Mouse (Mus musculus) erythroblast, embryonic 14.5 days (primary cell): ENCODE measurements around the gene Zfand6. TPM values are rescaled to one million over a fixed set of nuclear protein-coding genes. Genes with fewer than 3 reads are reported as not detected.

ENCODE experiments used
- H3K27me3 ChIP-seq: 2 replicates; pipeline ENCODE4 v1.6.1; 2012; ENCODE audit warnings: inconsistent platforms; ENCODE audit not compliant: control insufficient read depth
- H3K36me3 ChIP-seq: 2 replicates; pipeline ENCODE4 v1.6.1; 2012; ENCODE audit warnings: mild to moderate bottlenecking, inconsistent platforms; ENCODE audit not compliant: control insufficient read depth
- H3K4me1 ChIP-seq: 2 replicates; pipeline ENCODE4 v1.6.1; 2012; ENCODE audit warnings: inconsistent platforms; ENCODE audit not compliant: control insufficient read depth
- H3K4me3 ChIP-seq: replicated peaks from 2 replicates; pipeline ENCODE3; 2012; ENCODE audit warnings: moderate library complexity, mild to moderate bottlenecking, inconsistent platforms
- H3K9me3 ChIP-seq: 2 replicates; pipeline ENCODE4 v1.6.1; 2012; ENCODE audit warnings: low read length, inconsistent platforms, mixed read lengths; ENCODE audit not compliant: control insufficient read depth
- GATA1 ChIP-seq: IDR thresholded peaks from 2 replicates; pipeline ENCODE4 v1.6.1; 2012; ENCODE audit warnings: low read length, inconsistent platforms, mixed read lengths
- TAL1 ChIP-seq: IDR thresholded peaks from 3 replicates; pipeline ENCODE4 v1.6.1; 2012; ENCODE audit warnings: low read length, inconsistent platforms, mixed read lengths
- polyA plus RNA-seq: library from polyadenylated mRNA; stranded (reverse); fragments of >175 nt; gene quantifications from 2 replicates; pipeline ENCODE4 v1.2.3, GENCODE M21; 2012

Gene Zfand6
- polyA plus RNA-seq, 1 experiment = 10.1 TPM

- Histone ChIP-seq H3K36me3 (peaks cover 34% of the 10 kb centered on the region), H3K27me3 (peaks cover under 1% of the 10 kb centered on the region), H3K4me3 (peak overlapping the region; percentile 66), H3K9me3 (no peaks in the 10 kb centered on the region), H3K4me1 (peaks cover 65% of the 10 kb centered on the region)
- TF ChIP-seq GATA1 (no peak), TAL1 (no peak)
Measured at GRCm38 (mm10) chr7:84687653-84688580, 1.8 kb downstream of the Zfand6 start.

GRCm38 (mm10) chr7:84686380-84686779, 3.4 kb downstream of the Zfand6 start:
- peaks cover 77% of the 10 kb centered on the region for H3K4me1 ChIP-seq
- no peaks in the 10 kb centered on the region for H3K9me3 ChIP-seq
- H3K36me3 ChIP-seq = peaks cover 39% of the 10 kb centered on the region
- H3K27me3 ChIP-seq = no peaks in the 10 kb centered on the region
- TF ChIP-seq TAL1 = no peak
- TF ChIP-seq GATA1 = no peak
- peak overlapping the region; percentile 66 for H3K4me3 ChIP-seq

- Histone ChIP-seq H3K4me1 (peaks cover 80% of the 10 kb centered on the region), H3K36me3 (peaks cover 41% of the 10 kb centered on the region), H3K9me3 (no peaks in the 10 kb centered on the region), H3K27me3 (no peaks in the 10 kb centered on the region), H3K4me3 (no peak overlapping the region)
- TF ChIP-seq GATA1 (no peak), TAL1 (no peak)
Measured at GRCm38 (mm10) chr7:84684675-84685074, 5.1 kb downstream of the Zfand6 start.

GRCm38 (mm10) chr7:84681558-84681957, 8.2 kb downstream of the Zfand6 start:
- Histone ChIP-seq H3K4me3 (no peak overlapping the region), H3K36me3 (peaks cover 32% of the 10 kb centered on the region), H3K27me3 (no peaks in the 10 kb centered on the region), H3K9me3 (no peaks in the 10 kb centered on the region), H3K4me1 (peaks cover 77% of the 10 kb centered on the region)
- TF ChIP-seq GATA1 (no peak), TAL1 (no peak)

DNA sequence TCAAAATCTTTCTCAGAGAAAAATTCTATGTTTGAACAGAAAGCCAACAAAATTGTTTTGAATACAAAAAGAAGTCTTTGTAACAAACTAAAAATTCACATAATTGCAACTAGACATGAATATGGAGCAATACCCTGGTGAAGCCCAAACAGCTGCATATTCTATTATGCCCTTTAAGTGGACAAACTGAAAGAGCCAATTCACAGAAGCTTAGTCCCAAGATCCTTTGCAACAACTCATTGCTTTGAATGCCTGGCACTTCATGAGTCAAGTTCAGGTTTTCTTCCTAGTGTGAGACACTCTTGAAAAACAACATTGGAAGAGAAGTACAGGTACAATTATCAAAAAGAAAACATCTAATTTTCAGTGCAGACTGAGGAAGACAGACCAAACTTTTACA, 8.8 kb downstream of the Zfand6 start:
- TF ChIP-seq TAL1 (no peak), GATA1 (no peak)
- peaks cover 32% of the 10 kb centered on the region for H3K36me3 ChIP-seq
- H3K4me3 ChIP-seq = no peak overlapping the region
- H3K9me3 ChIP-seq = no peaks in the 10 kb centered on the region
- peaks cover 75% of the 10 kb centered on the region for H3K4me1 ChIP-seq
- H3K27me3 ChIP-seq = no peaks in the 10 kb centered on the region

- TF ChIP-seq TAL1 = no peak
- TF ChIP-seq GATA1 = no peak
- peak overlapping the region; percentile 63 for H3K4me3 ChIP-seq
- H3K4me1 ChIP-seq = peaks cover 75% of the 10 kb centered on the region
Measured at GRCm38 (mm10) chr7:84680092-84680491, 9.7 kb downstream of the Zfand6 start.

DNA sequence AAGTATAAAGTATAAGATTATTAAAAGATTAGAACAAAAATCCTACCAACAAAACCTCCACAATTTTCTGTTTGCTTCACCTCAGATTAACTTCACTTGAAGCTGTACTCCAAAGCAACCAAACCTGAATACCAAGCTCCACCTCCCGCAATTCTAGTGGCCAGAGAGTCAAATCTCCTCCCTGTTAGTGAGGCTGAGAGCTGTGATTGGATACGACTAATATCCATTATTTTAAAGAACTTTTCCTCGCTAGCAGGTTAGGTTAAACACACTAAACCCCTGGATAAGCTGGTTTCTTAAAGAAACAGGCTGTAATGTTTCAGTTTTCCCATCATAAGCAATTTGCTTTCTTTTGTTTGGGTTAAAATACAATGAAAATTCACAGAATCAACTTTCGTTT, 10.5 kb downstream of the Zfand6 start:
- Histone ChIP-seq H3K27me3 (no peaks in the 10 kb centered on the region), H3K9me3 (no peaks in the 10 kb centered on the region), H3K4me1 (peaks cover 74% of the 10 kb centered on the region), H3K36me3 (peaks cover 19% of the 10 kb centered on the region), H3K4me3 (peak overlapping the region; percentile 63)
- TF ChIP-seq TAL1 (no peak), GATA1 (no peak)

More at GRCm38 (mm10) chr7:84680092-84680491, 9.7 kb downstream of the Zfand6 start:
- H3K9me3 ChIP-seq = no peaks in the 10 kb centered on the region
- no peaks in the 10 kb centered on the region for H3K27me3 ChIP-seq
- H3K36me3 ChIP-seq = peaks cover 25% of the 10 kb centered on the region

DNA sequence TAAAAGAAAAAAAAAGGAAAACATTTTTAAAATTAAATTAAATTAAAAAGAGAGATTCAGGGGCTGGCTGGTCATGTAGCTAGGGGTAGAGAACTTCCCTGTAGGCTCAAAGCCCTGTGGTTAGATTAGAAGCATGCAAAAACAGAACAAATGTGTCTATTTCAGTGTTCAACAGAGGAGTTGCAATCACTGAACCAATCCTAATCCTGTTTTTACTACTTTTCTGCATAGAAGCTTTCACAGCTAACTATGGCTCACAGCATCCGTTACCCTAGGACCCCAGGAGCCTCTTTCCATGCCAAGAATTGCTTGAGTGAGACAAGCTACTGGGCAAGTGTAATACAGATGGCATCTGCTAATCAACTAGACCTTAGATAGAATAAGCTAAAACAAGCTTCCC, 16.7 kb downstream of the Zfand6 start:
- no peak for TF ChIP-seq TAL1
- no peak for TF ChIP-seq GATA1
- Histone ChIP-seq H3K27me3 (no peaks in the 10 kb centered on the region), H3K4me3 (no peak overlapping the region), H3K9me3 (no peaks in the 10 kb centered on the region), H3K36me3 (peaks cover 18% of the 10 kb centered on the region), H3K4me1 (peaks cover 56% of the 10 kb centered on the region)

DNA sequence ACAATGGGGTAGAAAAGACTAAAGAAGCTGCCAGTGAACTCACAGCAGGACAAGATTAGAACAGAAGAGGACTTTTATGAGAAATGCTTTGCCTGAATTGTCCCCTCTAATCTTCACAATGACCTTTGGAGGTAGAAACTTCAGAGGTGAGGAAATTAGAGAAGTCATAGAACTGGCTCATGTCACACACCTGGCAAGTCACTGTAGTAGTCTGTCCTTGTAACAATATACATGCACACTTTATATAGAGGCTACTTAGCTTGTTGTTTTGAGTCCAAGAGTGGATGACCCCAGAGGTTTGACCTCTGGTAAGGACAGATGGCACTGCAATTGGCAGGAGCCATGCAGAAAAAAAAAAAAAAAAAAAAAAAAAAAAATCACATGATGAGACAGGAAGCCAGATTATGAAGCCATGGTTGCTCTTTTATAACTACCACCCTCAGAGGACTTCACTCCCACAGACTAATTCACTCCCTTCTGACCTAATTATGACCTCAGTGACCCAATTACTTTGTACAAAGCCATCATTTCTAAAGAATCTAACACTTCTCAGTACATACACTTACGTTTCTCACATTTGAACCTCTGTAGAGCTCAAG, 20.1 kb downstream of the Zfand6 start:
- Histone ChIP-seq H3K9me3 (no peaks in the 10 kb centered on the region), H3K27me3 (no peaks in the 10 kb centered on the region), H3K36me3 (peaks cover 25% of the 10 kb centered on the region), H3K4me1 (peaks cover 52% of the 10 kb centered on the region), H3K4me3 (no peak overlapping the region)
- TF ChIP-seq GATA1 = no peak
- TF ChIP-seq TAL1 = no peak
